In genomic region chr11:78183884-78184514, GRCm38 (mm10) we compare ENCODE assay signal across 1 mouse cellular context.
TF ChIP-seq lines count a peak whose summit lies in the region.

No protein-coding gene starts in this region.

TF ChIP-seq in ES-E14, 5 proteins besides CTCF, POLR2A, EP300 and RAD21 (continued from another document):
- TF ChIP-seq ZNF384 (IDR thresholded peaks at IDR 0.05; ENCODE audit: low read depth, low read length) (no peak), CHD2 (IDR thresholded peaks at IDR 0.05; ENCODE audit: low read depth, low read length) (no peak), HCFC1 (IDR thresholded peaks at IDR 0.05; ENCODE audit: borderline replicate concordance, insufficient read depth, low read length) (no peak), ZC3H11A (IDR thresholded peaks at IDR 0.05; ENCODE audit: borderline replicate concordance, low read depth, low read length) (no peak)
